Mouse (Mus musculus) urinary bladder, postnatal 25 days (tissue): ENCODE results near the gene Zfp771.

Experiments
- DNase-seq: peaks from one replicate; pipeline ENCODE4 v3.0.0; 2022; ENCODE audit warnings: low spot score

The Zfp771 gene

DNA sequence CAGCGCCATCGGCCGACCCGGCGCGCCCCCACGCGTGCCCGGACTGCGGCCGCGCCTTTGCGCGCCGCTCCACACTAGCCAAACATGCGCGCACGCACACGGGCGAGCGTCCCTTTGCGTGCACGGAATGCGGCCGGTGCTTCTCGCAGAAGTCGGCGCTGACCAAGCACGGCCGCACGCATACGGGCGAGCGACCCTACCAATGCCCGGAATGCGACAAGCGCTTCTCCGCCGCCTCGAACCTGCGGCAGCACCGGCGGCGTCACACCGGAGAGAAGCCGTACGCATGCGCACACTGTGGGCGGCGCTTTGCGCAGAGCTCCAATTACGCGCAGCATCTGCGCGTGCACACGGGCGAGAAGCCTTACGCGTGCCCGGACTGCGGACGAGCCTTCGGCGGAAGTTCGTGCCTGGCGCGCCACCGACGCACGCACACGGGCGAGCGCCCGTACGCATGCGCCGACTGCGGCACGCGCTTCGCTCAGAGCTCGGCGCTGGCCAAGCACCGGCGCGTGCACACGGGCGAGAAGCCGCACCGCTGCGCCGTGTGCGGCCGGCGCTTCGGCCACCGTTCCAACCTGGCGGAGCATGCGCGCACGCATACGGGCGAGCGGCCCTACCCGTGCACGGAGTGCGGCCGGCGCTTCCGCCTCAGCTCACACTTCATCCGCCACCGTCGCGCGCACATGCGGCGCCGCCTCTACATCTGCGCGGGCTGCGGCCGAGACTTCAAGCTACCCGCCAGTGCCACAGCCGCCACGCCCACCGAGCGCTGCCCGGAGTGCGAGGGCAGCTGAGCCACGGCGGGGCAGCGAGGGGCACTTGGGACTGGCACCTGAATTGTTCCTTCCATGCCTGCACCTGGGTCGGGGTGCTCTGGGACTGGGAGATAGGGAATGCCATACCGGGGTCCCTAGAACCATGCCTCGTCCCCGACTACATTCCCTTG, 10.0 kb downstream of the Zfp771 start:
- peak; percentile 91 for DNase-seq

DNA sequence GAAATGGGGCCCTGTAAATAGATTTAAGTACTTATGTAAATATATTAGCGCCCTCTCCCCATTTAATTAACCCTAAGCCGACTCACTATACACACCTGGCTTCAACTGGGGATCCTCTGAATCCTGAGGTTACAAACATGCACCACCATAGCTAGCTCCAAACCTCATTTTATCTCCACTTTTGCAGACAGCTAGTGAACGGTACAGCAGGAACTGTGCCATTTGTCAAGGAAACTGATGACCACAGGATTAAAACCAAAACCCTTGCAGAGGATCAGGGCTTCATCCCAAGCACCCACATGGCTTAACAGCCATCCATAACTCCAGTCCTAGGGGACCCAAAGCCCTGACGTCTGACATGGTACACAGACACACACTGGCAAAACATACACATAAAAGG, 10.9 kb downstream of the Zfp771 start:
- no peak for DNase-seq

DNA sequence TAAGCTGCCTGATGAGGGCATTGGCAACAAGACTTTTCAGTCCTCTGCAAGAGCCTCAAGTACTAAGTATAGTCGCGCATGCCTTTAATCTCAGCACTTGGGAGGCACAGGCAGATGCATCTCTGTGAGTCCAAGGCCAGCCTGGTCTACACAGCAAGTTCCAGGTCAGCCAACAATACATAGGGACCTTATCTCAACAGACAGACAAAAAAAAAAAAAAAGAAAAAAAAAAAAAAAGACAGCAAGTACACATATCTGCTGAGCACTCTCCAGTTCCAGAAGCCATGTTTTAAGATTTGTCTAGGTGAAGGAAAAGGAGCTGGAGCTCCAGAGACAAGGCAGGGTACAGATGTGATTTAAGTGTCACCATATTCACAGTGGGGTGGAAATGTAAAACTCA, 11.9 kb downstream of the Zfp771 start:
- DNase-seq = no peak

DNA sequence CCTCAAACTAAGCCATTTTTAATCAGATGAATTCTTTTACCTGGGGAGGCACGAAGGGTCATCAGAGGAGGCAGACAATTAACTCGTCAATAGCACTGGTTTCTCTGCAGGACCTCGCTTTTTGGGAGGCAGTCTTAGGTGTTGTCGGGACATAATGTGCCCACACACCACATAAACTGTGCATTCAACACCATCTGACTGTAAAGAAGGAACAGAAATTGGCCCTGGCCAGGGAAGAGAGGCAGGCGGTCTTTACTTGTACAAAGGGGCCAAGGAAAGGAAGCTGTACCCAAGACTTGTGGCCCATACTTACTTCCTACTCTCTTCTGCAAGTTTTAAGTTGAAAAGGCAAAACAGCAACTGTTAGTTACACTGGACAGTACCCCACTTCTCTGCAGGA, 12.4 kb downstream of the Zfp771 start:
- no peak for DNase-seq

DNA sequence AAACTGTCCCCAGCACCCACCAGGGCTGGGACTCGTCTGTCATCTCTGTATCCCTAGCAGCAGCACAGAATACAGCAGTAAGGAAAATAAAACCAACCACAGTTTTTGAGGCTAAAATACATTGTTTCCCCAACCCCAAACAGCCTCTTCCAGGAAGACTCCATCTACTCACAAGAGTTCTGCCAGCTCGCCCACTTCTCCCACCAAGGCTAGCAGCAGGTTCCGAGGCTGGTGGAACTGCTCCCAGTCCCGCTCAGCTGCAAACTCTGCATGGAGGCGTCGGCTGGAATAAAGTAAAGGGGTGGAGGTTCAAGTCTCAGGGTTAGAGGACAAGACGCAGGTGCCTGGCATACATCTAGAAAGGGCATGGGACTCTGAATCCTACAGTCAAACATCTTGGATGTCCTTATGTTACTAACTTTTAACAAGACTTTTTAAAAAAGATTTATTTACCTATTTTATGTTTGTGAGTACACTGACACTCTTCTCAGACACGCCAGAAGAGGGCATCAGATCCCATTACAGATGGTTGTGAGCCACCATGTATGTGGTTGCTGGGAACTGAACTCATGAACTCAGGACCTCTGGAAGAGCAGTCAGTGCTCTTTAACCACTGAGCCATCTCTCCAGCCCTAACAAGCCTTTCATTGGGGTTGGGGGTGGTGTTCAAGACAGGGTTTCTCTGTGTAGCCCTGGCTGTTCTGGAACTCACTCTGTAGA, 15.3 kb downstream of the Zfp771 start:
- no peak for DNase-seq

DNA sequence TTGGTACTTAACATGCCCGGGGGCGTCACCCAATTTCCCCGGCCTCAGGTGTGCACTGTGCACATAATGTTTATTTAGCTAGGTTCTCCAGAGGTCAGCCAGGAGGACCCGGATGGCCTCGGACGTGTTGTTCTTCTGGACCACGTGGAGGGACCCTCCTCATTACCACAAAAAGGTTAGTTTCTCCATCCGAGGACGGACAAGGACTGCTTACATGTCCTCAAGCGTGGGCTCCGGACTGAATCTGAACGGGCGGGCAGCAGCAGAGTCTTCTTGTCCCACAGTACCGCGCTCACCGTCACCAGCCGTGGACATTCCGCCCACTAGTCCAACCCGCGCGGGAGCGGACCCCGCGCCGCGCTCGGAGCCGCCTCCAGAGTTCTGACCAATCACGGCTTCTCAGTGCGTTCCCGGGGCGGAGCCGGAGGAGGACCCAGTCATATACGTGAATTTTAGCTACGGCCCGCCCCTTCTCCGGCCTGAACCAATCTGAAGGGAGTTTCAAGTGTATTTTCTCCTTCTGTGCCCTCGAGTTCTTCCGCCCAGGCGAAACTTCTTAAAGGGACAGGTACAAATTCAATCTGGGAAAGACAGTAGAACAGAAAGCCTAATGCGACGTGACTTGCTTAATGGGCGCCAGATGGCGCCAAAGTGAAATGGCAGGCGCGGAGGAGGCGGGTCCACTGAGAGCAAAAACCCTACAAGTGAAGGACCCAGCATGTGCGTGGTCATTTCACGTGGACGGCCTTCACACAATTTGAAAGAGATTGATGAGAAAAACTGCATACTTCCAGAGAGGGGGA, 16.4 kb downstream of the Zfp771 start, which contains the start of gene Dctpp1:
TSS of gene Dctpp1 (minus strand) at position 401 of the 803 bp plus-strand sequence.
- DNase-seq = peak; percentile 89

DNA sequence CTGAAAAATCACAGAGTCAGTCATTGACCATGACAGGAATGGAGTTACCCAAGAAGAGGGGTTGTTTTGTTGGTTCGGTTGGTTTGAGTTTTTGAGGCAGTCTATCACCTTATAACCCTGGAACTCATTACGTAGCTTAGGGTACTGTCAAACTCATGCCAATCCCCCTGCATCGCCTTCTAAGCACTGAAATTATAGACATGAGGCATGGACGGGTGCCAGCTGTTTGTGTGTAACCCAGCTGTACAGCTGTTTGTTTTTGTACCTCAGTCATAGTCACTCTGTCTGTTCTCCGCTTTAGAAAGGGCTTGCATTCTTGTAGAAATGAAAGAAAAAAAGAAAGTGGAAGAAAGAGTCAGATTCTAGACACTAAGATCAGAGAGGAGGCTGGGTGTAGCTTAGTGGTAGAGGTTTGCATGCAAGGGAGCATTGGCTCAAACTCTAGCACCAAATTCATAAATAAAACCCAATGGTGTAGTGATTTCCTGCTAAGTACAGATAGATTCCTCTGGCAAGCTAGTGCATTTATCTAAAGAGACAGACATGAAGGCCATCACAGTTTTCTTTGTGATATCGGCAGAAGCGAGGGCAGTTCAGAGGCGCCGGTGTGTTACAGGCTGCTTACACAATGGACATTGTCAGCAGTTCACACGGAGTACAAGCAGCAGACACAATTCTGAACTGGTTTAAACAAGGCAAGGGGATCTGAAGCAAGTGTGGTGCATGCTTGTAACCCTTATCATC, 18.3 kb downstream of the Zfp771 start:
- DNase-seq = no peak

DNA sequence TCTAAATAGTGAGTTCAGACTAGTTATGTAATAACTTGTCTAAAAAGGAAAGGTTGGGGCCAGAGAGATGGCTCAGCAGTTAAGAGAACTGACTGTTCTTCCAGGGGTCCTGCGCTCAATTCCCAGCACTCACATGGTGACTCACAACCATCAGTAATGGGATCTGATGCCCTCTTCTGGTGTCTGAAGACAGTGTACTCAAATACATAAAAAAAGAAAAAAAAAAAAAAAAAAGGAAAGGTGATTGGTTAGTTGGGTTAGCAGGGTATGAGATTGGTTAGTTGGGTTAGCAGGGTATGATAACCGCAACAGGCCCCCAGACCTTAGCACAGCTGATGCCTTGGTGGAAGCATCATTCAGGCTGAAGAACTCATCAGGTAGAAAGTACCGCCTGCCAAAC, 19.5 kb downstream of the Zfp771 start:
- DNase-seq = no peak

DNA sequence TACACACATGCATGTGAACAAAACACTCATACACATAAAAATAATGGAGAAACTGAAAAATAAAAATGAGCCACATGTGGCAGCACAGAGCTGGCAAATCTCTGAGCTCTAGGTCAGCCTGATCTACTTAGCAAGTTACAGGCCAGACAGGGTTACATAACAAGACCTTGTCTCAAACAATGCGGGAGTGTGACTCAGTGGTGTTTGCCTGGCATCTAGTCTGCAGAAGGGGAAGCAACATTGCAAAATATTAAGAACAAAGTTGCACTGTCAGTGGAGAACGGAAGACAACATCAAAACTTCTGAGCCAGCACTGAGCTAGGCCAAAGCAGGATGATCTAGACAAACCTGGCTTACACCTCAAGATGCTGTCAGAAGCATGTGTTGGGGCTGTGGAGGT, 26.2 kb downstream of the Zfp771 start:
- DNase-seq = no peak

DNA sequence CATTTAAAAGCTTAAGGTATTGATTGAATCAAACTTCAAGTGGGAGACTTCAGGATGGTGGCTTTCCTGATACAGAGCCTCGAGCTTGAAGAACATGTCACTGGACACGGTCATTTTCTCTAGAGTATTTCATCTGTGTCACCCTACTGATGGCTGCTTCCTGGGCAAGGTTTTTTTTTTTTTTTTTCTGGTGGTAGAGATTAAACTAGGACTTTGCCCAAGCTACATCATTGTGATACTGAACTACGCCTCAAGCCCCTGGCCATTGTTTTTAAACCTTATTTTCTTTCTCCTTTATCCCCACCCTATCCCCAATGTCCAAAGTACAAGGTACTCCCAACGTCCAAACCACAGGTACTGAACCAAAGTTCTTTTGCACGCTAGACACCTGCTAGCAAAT, 26.6 kb downstream of the Zfp771 start:
- DNase-seq = no peak

DNA sequence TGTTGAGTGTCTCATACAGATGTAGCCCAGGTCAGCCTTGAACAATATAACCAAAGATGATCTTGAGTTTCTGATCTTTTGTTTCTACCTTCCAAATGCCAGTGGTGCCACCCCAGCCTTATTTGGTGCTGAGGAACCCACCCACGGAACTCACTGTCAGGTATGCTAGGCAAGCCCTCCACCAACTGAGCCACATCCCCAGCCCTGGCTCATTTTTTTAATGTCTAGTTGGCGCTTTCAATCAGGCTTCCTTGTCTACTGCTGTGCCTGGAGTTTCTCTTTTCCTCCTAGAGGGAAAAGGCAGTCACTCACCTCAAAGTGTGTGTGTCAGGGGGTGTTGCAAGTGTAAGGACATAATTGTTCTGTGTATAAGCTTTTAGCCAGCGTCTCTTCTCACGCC, 27.0 kb downstream of the Zfp771 start:
- no peak for DNase-seq

DNA sequence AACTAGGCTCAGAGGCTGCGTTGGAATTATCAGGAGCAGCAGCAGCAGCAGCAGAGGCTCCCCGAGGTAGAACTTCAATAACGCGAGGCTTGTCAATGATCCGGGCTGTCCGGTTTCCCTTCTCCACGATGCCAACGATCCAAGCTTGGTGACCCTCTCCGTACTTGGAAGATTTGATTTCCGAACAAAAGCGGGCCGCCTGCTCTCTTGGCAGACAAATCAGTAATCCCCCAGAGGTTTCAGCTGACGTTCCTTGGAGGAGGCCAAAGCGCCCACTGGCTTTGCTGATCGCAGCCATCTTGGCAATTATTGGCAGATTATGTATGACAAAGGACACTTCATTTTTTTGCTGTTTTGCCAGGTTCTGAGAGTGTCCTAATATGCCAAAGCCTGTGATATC, 28.5 kb downstream of the Zfp771 start:
- DNase-seq = no peak

DNA sequence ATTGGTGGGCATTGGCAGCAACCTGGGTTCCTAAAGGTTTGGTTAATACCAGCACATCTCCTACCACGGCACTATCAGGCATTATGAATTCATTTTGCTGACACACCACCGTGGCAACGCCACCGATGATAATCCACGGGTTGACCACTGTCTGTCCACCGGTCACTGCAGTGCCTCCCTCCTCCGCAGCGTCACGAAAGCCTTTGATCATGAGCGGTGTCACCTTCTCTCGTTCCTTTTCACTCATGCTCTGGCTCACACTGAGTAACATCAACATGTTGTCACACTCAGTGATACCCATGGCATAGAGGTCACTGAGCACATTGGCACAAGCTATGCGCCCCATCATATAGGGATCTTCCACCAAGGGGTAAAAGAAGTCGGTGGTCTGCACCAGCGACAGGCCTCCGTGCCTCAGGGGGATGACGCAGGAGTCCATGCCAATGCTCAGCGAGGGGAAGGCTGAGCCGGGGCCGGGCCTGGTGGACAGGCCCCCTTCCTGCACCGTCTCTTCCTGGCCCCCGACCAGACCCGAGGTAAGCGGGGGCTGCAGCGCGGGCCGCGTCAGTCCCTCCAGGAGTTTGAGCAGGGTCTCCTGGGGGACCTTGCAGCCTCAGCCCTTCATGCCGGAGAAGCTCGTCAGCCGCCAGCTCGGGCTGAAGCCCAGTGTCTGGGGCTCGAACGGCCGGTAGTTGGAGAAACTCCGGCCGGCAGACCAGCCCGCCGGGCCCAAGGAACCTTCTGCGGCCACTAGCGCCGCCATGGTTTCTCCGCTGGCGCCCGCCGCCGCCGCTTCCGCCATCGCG, 29.2 kb downstream of the Zfp771 start:
- peak; percentile 35 for DNase-seq

DNA sequence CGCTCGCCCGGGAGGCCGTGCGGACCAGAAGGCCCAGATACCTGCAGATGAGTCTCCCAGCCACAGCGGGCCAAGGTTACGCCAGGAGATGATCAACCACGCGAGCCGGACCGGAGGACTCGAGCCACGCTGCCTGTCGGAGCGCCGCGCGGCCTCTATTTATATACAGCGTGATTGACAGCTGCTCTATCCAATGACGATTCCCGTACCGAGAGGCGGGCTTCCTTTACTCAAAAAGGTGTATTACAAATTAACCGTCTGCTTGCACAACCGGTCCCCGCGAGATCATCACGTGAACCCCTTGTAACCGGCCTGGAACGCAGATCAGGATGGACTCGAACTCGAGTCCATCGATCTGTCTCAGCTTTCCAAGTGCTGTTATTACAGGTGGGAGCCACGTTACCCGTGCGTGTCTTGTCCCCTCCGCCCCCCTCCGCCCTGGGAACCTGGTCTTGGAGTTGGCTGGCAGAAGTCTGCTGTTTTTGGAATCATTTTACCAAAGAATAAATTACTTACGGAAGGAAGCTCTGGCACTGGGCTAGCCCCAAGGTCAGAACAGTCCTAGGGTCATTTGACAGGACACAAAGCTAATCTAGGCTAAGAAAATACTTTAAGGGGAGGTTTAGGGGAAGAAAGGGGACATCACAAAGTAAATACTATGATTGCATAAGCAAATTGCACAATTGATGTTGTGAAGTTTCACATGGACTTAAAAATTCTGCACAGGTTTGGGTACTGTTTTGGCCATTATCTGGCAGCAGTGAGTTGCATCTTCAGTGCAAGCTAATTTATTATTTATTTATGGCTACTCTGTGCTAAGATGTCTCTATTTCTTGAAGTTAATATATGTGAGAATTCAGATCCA, 30.1 kb downstream of the Zfp771 start, which contains the start of gene Sephs2:
TSS of gene Sephs2 (minus strand) at position 131 of the 865 bp plus-strand sequence.
- peak; percentile 93 for DNase-seq

DNA sequence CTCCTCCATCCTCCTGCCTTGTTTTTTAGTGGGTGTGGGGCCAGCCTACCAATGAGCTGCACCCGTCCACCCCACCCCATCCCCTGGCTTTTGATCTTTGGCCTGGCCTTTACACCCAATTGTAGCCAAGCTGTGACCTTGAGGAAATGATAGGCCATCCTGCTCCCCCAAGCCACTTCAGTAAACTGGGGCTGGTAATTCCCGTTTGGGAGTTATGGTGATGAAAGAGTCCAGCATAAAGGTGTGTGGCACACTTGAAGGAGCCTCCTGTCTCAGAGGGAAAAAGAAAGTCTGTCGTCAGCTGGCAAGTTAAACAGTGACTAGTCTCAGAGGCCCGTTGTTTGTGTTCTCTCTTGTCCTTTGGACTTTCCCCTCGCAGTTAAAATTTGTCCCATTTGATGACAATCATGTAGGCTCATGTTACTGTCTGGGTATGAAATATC, 32.5 kb downstream of the Zfp771 start:
- no peak for DNase-seq

DNA sequence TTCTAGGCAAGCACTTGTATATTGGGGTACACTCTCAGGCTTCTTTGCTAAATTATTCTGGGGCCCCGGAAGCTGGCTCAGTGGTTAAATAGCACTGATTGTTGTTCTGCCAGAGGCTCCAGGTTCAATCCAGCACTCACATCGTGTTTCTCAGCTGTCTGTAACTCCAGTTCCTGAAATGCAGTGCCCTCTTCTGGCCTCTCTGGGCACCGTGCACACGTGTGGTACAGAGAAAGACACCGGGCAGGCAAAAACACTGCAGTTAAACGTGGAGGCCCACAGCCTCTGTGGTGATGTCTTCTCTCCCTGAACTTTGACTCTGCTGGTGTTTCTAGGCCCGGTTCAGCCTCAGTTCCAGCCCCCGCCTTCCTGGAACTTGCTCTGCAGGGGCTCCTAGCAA, 34.2 kb downstream of the Zfp771 start:
- no peak for DNase-seq

DNA sequence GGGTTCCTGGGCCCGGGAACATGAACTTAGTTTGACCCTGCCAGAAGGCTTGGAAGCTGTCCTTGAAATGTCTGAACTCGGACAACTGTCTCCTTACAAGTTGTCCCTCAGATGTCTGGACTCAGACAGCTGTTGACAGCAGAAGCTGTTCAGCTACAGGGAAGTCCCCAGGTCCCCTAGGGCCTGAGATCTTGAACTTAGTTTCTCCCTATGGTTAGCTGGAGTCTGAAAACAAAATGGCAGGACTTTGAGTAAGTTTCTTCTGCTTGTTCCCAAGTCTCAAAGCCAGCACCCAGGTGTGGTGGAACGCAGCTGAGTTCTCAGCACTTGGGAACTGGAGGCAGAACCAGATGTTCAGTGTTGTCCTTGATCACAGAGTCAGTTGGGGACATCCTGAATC, 36.0 kb downstream of the Zfp771 start:
- no peak for DNase-seq

DNA sequence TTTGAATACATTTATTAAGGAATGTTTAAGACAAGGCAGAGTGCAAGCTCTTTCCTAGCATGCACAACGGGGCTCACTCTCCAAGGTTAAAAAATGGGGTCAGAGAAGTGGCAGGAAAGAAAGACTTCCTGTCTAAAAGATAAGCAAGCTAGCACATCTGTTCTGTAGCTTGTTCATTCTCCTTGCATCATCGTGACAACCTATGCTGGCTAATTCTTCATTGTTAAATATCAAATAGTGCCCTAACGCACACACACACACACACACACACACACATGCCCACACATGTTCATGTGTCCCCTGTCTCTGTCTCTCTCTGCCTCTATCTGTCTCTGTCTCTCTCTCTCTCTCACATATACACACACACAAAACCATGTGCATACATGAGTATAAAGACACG, 37.0 kb downstream of the Zfp771 start:
- no peak for DNase-seq

DNA sequence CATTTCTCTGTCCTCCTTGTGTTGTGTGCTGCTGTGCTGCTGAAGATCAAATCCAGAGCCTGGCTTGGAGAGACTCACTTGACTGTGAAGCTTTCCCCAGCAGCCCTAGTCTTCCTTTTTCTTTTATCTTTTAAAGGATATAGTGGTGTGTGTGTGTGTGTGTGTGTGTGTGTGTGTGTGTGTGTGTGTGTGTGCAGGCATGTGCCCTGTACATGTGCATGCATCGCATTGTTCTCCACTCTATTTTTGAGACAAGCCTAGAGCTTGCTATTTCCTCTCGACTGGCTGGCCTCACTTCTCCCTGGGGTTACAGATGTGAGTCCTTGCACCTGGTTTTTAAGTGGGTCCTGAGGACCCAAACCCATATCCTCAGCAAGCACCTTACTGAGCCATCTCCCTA, 38.1 kb downstream of the Zfp771 start:
- DNase-seq = no peak

DNA sequence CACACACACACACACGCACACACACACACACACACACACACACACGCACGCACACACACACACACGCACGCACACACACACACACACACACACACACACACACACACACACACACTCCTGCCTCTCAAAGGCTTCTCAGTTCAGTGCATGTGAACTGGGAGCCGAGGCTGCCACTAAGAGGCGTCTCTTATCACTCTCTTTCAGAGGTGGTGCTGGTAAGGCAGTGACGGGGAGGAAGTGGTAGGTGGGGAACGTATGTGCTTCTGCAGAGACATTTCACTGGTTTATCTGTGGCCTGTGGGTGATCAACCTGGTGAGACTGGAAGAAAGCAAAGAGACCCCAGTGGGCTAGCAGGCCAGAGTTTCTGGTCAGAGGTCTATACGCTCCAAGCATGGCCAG, 41.1 kb downstream of the Zfp771 start:
- no peak for DNase-seq
